Mouse (Mus musculus) CH12.LX (cell line): Measurements from ENCODE around the gene Gm15446. TPM values are rescaled to one million over a fixed set of nuclear protein-coding genes. Genes with fewer than 3 reads are reported as not detected.
"Not testable (repeated sequence)": the region's sequence is repeated elsewhere in the genome, so short reads cannot be mapped to it uniquely, and the experiment has no call there.

Experiments used
- DNase-seq: peaks from one replicate; pipeline ENCODE4 v3.0.0-alpha.2; 2013; ENCODE audit errors: extremely low read depth
- H3K27ac ChIP-seq: 2 replicates; pipeline ENCODE4 v1.5.1; 2012; ENCODE audit warnings: low read depth, mild to moderate bottlenecking, control low read depth, moderate library complexity; ENCODE audit not compliant: insufficient read depth
- H3K27me3 ChIP-seq: replicated peaks from 2 replicates; pipeline ENCODE3; 2012; ENCODE audit warnings: inconsistent platforms
- H3K36me3 ChIP-seq, 2 experiments: replicated peaks in 1 of 2; 2 replicates each; pipeline versions ENCODE3 to v1.6.1; 2012; ENCODE audit warnings: inconsistent platforms in 1 of 2, low read length in 1 of 2, mild to moderate bottlenecking in 1 of 2, mixed read lengths in 1 of 2, moderate library complexity in 1 of 2; ENCODE audit not compliant: control insufficient read depth in 1 of 2, insufficient read depth in 1 of 2
- H3K4me1 ChIP-seq, 2 experiments: 2 replicates each; pipeline ENCODE4 v1.6.1; 2012; ENCODE audit warnings: inconsistent platforms in 1 of 2, moderate library complexity in 1 of 2; ENCODE audit not compliant: insufficient read depth in 2 of 2, control insufficient read depth in 1 of 2
- H3K4me2 ChIP-seq: 2 replicates; pipeline ENCODE4 v1.6.1; 2012; ENCODE audit warnings: low read depth, mild to moderate bottlenecking, control low read depth; ENCODE audit not compliant: poor library complexity, insufficient read depth, severe bottlenecking
- H3K4me3 ChIP-seq, 3 experiments: fragments of 150-350 bp in 1 of 3; sonication (generic) in 1 of 3; replicated peaks in 1 of 3; 2 replicates each; pipeline versions ENCODE3 to v1.5.1; 2011 to 2012; ENCODE audit warnings: low read depth in 2 of 3, low read length in 2 of 3, mild to moderate bottlenecking in 2 of 3, moderate library complexity in 2 of 3, control low read depth in 1 of 3, improper control_type of control experiment in 1 of 3, inconsistent platforms in 1 of 3, mixed read lengths in 1 of 3; ENCODE audit not compliant: poor library complexity in 1 of 3
- H3K79me2 ChIP-seq: replicated peaks from 2 replicates; pipeline ENCODE4 v1.6.1; 2012; ENCODE audit warnings: mild to moderate bottlenecking, moderate library complexity; ENCODE audit not compliant: control insufficient read depth, poor library complexity, insufficient read depth, severe bottlenecking; ENCODE audit errors: extremely low read depth
- H3K9ac ChIP-seq: 2 replicates; pipeline ENCODE4 v1.6.1; 2012; ENCODE audit warnings: low read depth, mild to moderate bottlenecking, control low read depth, moderate library complexity; ENCODE audit not compliant: insufficient read depth
- H3K9me3 ChIP-seq: replicated peaks from 2 replicates; pipeline ENCODE3; 2012; ENCODE audit warnings: low read length, inconsistent platforms, mixed read lengths
- BHLHE40 ChIP-seq: IDR thresholded peaks from 2 replicates; pipeline ENCODE4 v1.6.1; 2011; ENCODE audit warnings: mild to moderate bottlenecking, low read depth, low read length, improper control_type of control experiment
- EP300 ChIP-seq: IDR thresholded peaks from 2 replicates; pipeline ENCODE4 v1.6.1; 2011; ENCODE audit warnings: low read length, improper control_type of control experiment
- IRF4 ChIP-seq: IDR thresholded peaks from 2 replicates; pipeline ENCODE4 v1.6.1; 2014; ENCODE audit warnings: low read depth, mild to moderate bottlenecking, inconsistent platforms, low read length, improper control_type of control experiment
- JUND ChIP-seq: conservative IDR thresholded peaks from 2 replicates; pipeline ENCODE4 v1.6.1; 2011; ENCODE audit warnings: low read depth, low read length, improper control_type of control experiment
- MAX ChIP-seq: IDR thresholded peaks from 2 replicates; pipeline ENCODE4 v1.6.1; 2011; ENCODE audit warnings: low read length, improper control_type of control experiment
- MEF2A ChIP-seq: IDR thresholded peaks from 2 replicates; pipeline ENCODE4 v1.6.1; 2014; ENCODE audit warnings: low read depth, mild to moderate bottlenecking, inconsistent platforms, low read length, improper control_type of control experiment, borderline replicate concordance
- MXI1 ChIP-seq: IDR thresholded peaks from 2 replicates; pipeline ENCODE4 v1.6.1; 2011; ENCODE audit warnings: mild to moderate bottlenecking, low read depth, low read length, improper control_type of control experiment
- RAD21 ChIP-seq: IDR thresholded peaks from 2 replicates; pipeline ENCODE4 v1.6.1; 2011; ENCODE audit warnings: low read depth, mild to moderate bottlenecking, low read length, improper control_type of control experiment, moderate library complexity
- RCOR1 ChIP-seq: conservative IDR thresholded peaks from 2 replicates; pipeline ENCODE4 v1.6.1; 2012; ENCODE audit warnings: low read depth, mild to moderate bottlenecking, inconsistent platforms, low read length, improper control_type of control experiment
- USF1 ChIP-seq: IDR thresholded peaks from 2 replicates; pipeline ENCODE4 v1.6.1; 2014; ENCODE audit warnings: low read depth, mild to moderate bottlenecking, inconsistent platforms, low read length, improper control_type of control experiment
- ZKSCAN1 ChIP-seq: IDR thresholded peaks from 2 replicates; pipeline ENCODE4 v1.6.1; 2012; ENCODE audit warnings: low read depth, inconsistent platforms, low read length, improper control_type of control experiment, borderline replicate concordance
- ZMIZ1 ChIP-seq: IDR thresholded peaks from 2 replicates; pipeline ENCODE4 v1.6.1; 2012; ENCODE audit warnings: low read depth, mild to moderate bottlenecking, inconsistent platforms, low read length, improper control_type of control experiment
- ZNF384 ChIP-seq: IDR thresholded peaks from 2 replicates; pipeline ENCODE4 v1.6.1; 2012; ENCODE audit warnings: low read depth, low read length, improper control_type of control experiment, inconsistent platforms
- dilution Hi-C: fragments of 300-500 bp; cut with MboI; formaldehyde crosslinking; loops from 2 replicates; pipeline ENCODE4 v1.14.3; 2020; ENCODE audit warnings: low sequenced_read_pairs; ENCODE audit not compliant: extremely low pct_unique_long_range_greater_than_20kb, extremely low pct_ligation_motif_present
- in situ Hi-C: fragments of 300-500 bp; cut with MboI; formaldehyde crosslinking; loops from 3 replicates; pipeline ENCODE4 v1.14.3; 2019; ENCODE audit warnings: low sequenced_read_pairs, low pct_ligation_motif_present, low pct_unique_long_range_greater_than_20kb, mixed read lengths
- polyA plus RNA-seq: library from polyadenylated mRNA; unstranded; fragments of >175 nt; gene quantifications from 2 replicates; pipeline ENCODE4 v1.2.1, GENCODE M21; 2012; ENCODE audit warnings: low read depth; ENCODE audit not compliant: insufficient read length
- total RNA-seq, 2 experiments: library from RNA; depleted of rRNA; stranded (reverse); fragments of 300-350 nt in 1 of 2; fragments of >200 nt in 1 of 2; gene quantifications; 2 replicates each; pipeline ENCODE4 v1.2.3; 2012 to 2014

Gm15446 gene
- total and polyA plus RNA-seq, 3 experiments: 10.2 to 19.0 (median 11.9) TPM

GRCm38 (mm10) chr5:109950281-109950680 is 27.1 kb downstream of the Gm15446 start:
- dilution Hi-C loops (no loop called here), in situ Hi-C loops (no loop called here)
- no peak overlapping the region for H3K27ac ChIP-seq
- H3K4me3 ChIP-seq: no peak overlapping the region
- no peaks in the 10 kb centered on the region for H3K27me3 ChIP-seq
- TF ChIP-seq ZMIZ1: no peak
- TF ChIP-seq MAX: no peak
- TF ChIP-seq EP300: no peak
- TF ChIP-seq USF1: no peak
- no peak for TF ChIP-seq MEF2A
- TF ChIP-seq ZNF384: no peak
- TF ChIP-seq JUND: no peak
- no peak for TF ChIP-seq IRF4
- TF ChIP-seq ZKSCAN1: no peak
- no peak for TF ChIP-seq RCOR1
- TF ChIP-seq MXI1: no peak
- no peak for TF ChIP-seq RAD21
- no peak for TF ChIP-seq BHLHE40
- no peaks in the 10 kb centered on the region for H3K4me1 ChIP-seq
- no peaks in the 10 kb centered on the region for H3K36me3 ChIP-seq
- DNase-seq: no peak
- no peaks in the 10 kb centered on the region for H3K79me2 ChIP-seq
- no peak overlapping the region for H3K9ac ChIP-seq
- no peaks in the 10 kb centered on the region for H3K9me3 ChIP-seq
- H3K4me2 ChIP-seq: no peak overlapping the region

- H3K9ac ChIP-seq, H3K79me2 ChIP-seq, DNase-seq, dilution Hi-C loops, H3K4me3 ChIP-seq, in situ Hi-C loops, H3K9me3 ChIP-seq, H3K4me1 ChIP-seq, H3K4me2 ChIP-seq, H3K27ac ChIP-seq, H3K27me3 ChIP-seq, H3K36me3 ChIP-seq: not testable (repeated sequence)
Observed at GRCm38 (mm10) chr5:109980743-109981142, 57.5 kb downstream of the Gm15446 start.

Other genes with a start within 250 kb of the Gm15446 start
- gene 5430403G16Rik, start 232.4 kb upstream of the Gm15446 start, total RNA-seq (2012; rRNA removed): 3.8 and 4.0 TPM in 2 replicates
- gene 5430403G16Rik, start 232.4 kb upstream of the Gm15446 start, total RNA-seq (2014; rRNA removed): 7.0 and 7.4 TPM in 2 replicates
- gene 5430403G16Rik, start 232.4 kb upstream of the Gm15446 start, polyA plus RNA-seq: 3.1 and 3.3 TPM in 2 replicates
- 11.1 and 11.5 TPM in 2 replicates for gene 4930522L14Rik, start 171.5 kb upstream of the Gm15446 start, total RNA-seq (2012; rRNA removed)
- gene 4930522L14Rik, start 171.5 kb upstream of the Gm15446 start, total RNA-seq (2014; rRNA removed): 21.9 and 30.6 TPM in 2 replicates
- gene 4930522L14Rik, start 171.5 kb upstream of the Gm15446 start, polyA plus RNA-seq: 5.6 and 7.1 TPM in 2 replicates
- 16.0 and 24.5 TPM in 2 replicates for gene Zfp932, start 73.1 kb downstream of the Gm15446 start, total RNA-seq (2012; rRNA removed)
- gene Zfp932, start 73.1 kb downstream of the Gm15446 start, total RNA-seq (2014; rRNA removed): 36.8 and 40.4 TPM in 2 replicates
- 23.6 and 25.2 TPM in 2 replicates for gene Zfp932, start 73.1 kb downstream of the Gm15446 start, polyA plus RNA-seq
- 2.3 and 5.7 TPM in 2 replicates for gene Gm17655, start 149.1 kb downstream of the Gm15446 start, total RNA-seq (2012; rRNA removed)
- gene Gm17655, start 149.1 kb downstream of the Gm15446 start, total RNA-seq (2014; rRNA removed): 4.7 and 5.1 TPM in 2 replicates
- 1.9 and 2.6 TPM in 2 replicates for gene Gm17655, start 149.1 kb downstream of the Gm15446 start, polyA plus RNA-seq
- 2.3 and 2.6 TPM in 2 replicates for gene Gm35315, start 171.0 kb downstream of the Gm15446 start, total RNA-seq (2012; rRNA removed)
- 3.7 and 4.0 TPM in 2 replicates for gene Gm35315, start 171.0 kb downstream of the Gm15446 start, total RNA-seq (2014; rRNA removed)
- gene Gm35315, start 171.0 kb downstream of the Gm15446 start, polyA plus RNA-seq: 3.3 TPM in 2 replicates
- gene Plcxd1, start 176.6 kb downstream of the Gm15446 start, total RNA-seq (2012; rRNA removed): 0.64 and 0.67 TPM in 2 replicates
- not detected in 2 replicates for gene Plcxd1, start 176.6 kb downstream of the Gm15446 start, total RNA-seq (2014; rRNA removed)
- 0.98 and 1.3 TPM in 2 replicates for gene Plcxd1, start 176.6 kb downstream of the Gm15446 start, polyA plus RNA-seq
- gene Gtpbp6, start 184.8 kb downstream of the Gm15446 start, total RNA-seq (2012; rRNA removed): 39.6 and 40.1 TPM in 2 replicates
- 12.2 and 14.4 TPM in 2 replicates for gene Gtpbp6, start 184.8 kb downstream of the Gm15446 start, total RNA-seq (2014; rRNA removed)
- 24.5 and 27.9 TPM in 2 replicates for gene Gtpbp6, start 184.8 kb downstream of the Gm15446 start, polyA plus RNA-seq
- gene Zfp605, start 186.7 kb downstream of the Gm15446 start, total RNA-seq (2012; rRNA removed): 4.3 and 5.9 TPM in 2 replicates
- 4.2 and 5.3 TPM in 2 replicates for gene Zfp605, start 186.7 kb downstream of the Gm15446 start, total RNA-seq (2014; rRNA removed)
- gene Zfp605, start 186.7 kb downstream of the Gm15446 start, polyA plus RNA-seq: 3.6 and 3.9 TPM in 2 replicates
- gene Chfr, start 212.4 kb downstream of the Gm15446 start, total RNA-seq (2012; rRNA removed): 33.6 and 40.8 TPM in 2 replicates
- 23.8 and 23.9 TPM in 2 replicates for gene Chfr, start 212.4 kb downstream of the Gm15446 start, total RNA-seq (2014; rRNA removed)
- gene Chfr, start 212.4 kb downstream of the Gm15446 start, polyA plus RNA-seq: 36.0 and 38.5 TPM in 2 replicates